Mouse (Mus musculus) limb, embryonic 11.5 days (tissue): Measurements from ENCODE around the gene Hcn2. TPM values are rescaled to one million over a fixed set of nuclear protein-coding genes. Genes with fewer than 3 reads are reported as not detected.

Experiments used
- ATAC-seq: fragments of 200-750 bp; cut with Nextera tagmentation; 2 replicates; pipeline ENCODE4 v1.8.0; 2017; ENCODE audit warnings: low read depth; ENCODE audit not compliant: insufficient number of reproducible peaks, low FRiP score, low TSS enrichment
- DNase-seq: peaks from one replicate; pipeline ENCODE4 v3.0.0-alpha.2; 2015; ENCODE audit warnings: low spot score
- H3K27ac ChIP-seq: fragments of 300-500 bp; sonication (generic); replicated peaks from 2 replicates; pipeline ENCODE4 v1.5.1; 2014; ENCODE audit warnings: low read depth, mild to moderate bottlenecking, low read length
- H3K27me3 ChIP-seq: fragments of 300-500 bp; sonication (generic); 2 replicates; pipeline ENCODE4 v1.6.1; 2014; ENCODE audit warnings: mild to moderate bottlenecking, low read length, mixed read lengths; ENCODE audit not compliant: control insufficient read depth, insufficient read depth
- H3K36me3 ChIP-seq: fragments of 300-500 bp; sonication (generic); 2 replicates; pipeline ENCODE4 v1.6.1; 2014; ENCODE audit warnings: mild to moderate bottlenecking, low read length, moderate library complexity, mixed read lengths; ENCODE audit not compliant: control insufficient read depth, insufficient read depth
- H3K4me1 ChIP-seq: fragments of 300-500 bp; sonication (generic); 2 replicates; pipeline ENCODE4 v1.6.1; 2014; ENCODE audit warnings: low read length, mixed read lengths; ENCODE audit not compliant: control insufficient read depth, insufficient read depth
- H3K4me2 ChIP-seq: fragments of 300-500 bp; sonication (generic); 2 replicates; pipeline ENCODE4 v1.6.1; 2014; ENCODE audit warnings: low read depth, mild to moderate bottlenecking, moderate library complexity; ENCODE audit not compliant: severe bottlenecking
- H3K4me3 ChIP-seq: fragments of 300-500 bp; sonication (generic); 2 replicates; pipeline ENCODE4 v1.5.1; 2014; ENCODE audit warnings: low read depth, low read length
- H3K9ac ChIP-seq: fragments of 300-500 bp; sonication (generic); 2 replicates; pipeline ENCODE4 v1.6.1; 2014; ENCODE audit warnings: mild to moderate bottlenecking, low read length
- H3K9me3 ChIP-seq: fragments of 300-500 bp; sonication (generic); 2 replicates; pipeline ENCODE4 v1.6.1; 2016; ENCODE audit warnings: low read length; ENCODE audit not compliant: control insufficient read depth
- WGBS: fragments of 180-500 bp; shearing (Covaris S2); extraction: QIAGEN DNeasy Blood & Tissue Kit; methylation state at CpG from one replicate; pipeline ENCODE4 v1.1.7; 2014; 5-methylcytosine and 5-hydroxymethylcytosine counted together
- polyA plus RNA-seq: library from polyadenylated mRNA; unstranded; fragments of >200 nt; fragmentation: Nextera tagmentation; extraction: Ambion mirVana; gene quantifications from 2 replicates; pipeline ENCODE4 v1.2.1, GENCODE M21; 2014

The Hcn2 gene
- polyA plus RNA-seq, 1 experiment from 2014 or later: not detected

GRCm38 (mm10) chr10:79764234-79764633, 47.8 kb downstream of the Hcn2 start:
- Histone ChIP-seq H3K4me2 (no peak overlapping the region), H3K27me3 (no peaks in the 10 kb centered on the region), H3K4me3 (no peak overlapping the region), H3K9me3 (no peaks in the 10 kb centered on the region), H3K9ac (no peak overlapping the region), H3K36me3 (peaks cover 26% of the 10 kb centered on the region), H3K27ac (no peak overlapping the region), H3K4me1 (peaks cover 14% of the 10 kb centered on the region)
- ATAC-seq (no peak), DNase-seq (no peak)
- WGBS: 78% methylated on average over 7 of the region's 7 CpGs

GRCm38 (mm10) chr10:79765228-79765745, 48.9 kb downstream of the Hcn2 start:
- H3K27me3 ChIP-seq: no peaks in the 10 kb centered on the region
- WGBS: 90% methylated on average over 2 of the region's 2 CpGs
- no peak overlapping the region for H3K27ac ChIP-seq
- peaks cover 14% of the 10 kb centered on the region for H3K4me1 ChIP-seq
- peaks cover 24% of the 10 kb centered on the region for H3K36me3 ChIP-seq
- no peak overlapping the region; the same call in 1 of the 2 replicates for H3K9ac ChIP-seq
- DNase-seq (no peak), ATAC-seq (no peak)
- H3K9me3 ChIP-seq: no peaks in the 10 kb centered on the region
- peak overlapping the region; percentile 90 for H3K4me2 ChIP-seq
- peak overlapping the region; percentile 87 for H3K4me3 ChIP-seq

GRCm38 (mm10) chr10:79766001-79766507, 49.6 kb downstream of the Hcn2 start:
- DNase-seq: no peak
- Histone ChIP-seq H3K4me2 (peak overlapping the region; percentile 90), H3K4me3 (peak overlapping the region; percentile 87), H3K27me3 (no peaks in the 10 kb centered on the region), H3K9ac (peak overlapping the region; percentile 95), H3K27ac (peak overlapping the region; percentile 90), H3K4me1 (peaks cover 14% of the 10 kb centered on the region), H3K36me3 (peaks cover 18% of the 10 kb centered on the region), H3K9me3 (no peaks in the 10 kb centered on the region)
- ATAC-seq: no peak; the same call in 1 of the 2 replicates
- WGBS: 9% methylated on average over 16 of the region's 16 CpGs

- H3K9me3 ChIP-seq: no peaks in the 10 kb centered on the region
- peak within 1 kb of the TSS; percentile 87 for H3K4me3 ChIP-seq
- DNase-seq: peak; percentile 100
- H3K9ac ChIP-seq: peak within 1 kb of the TSS; percentile 95
- peaks cover 14% of the 10 kb centered on the region for H3K4me1 ChIP-seq
- WGBS: under 1% methylated on average over 101 of the region's 101 CpGs
- H3K36me3 ChIP-seq: peaks cover 12% of the 10 kb centered on the region
- ATAC-seq: peak; percentile 92
- H3K27ac ChIP-seq: peak within 1 kb of the TSS; percentile 90
- H3K4me2 ChIP-seq: peak within 1 kb of the TSS; percentile 90
- no peaks in the 10 kb centered on the region for H3K27me3 ChIP-seq
Observed at GRCm38 (mm10) chr10:79766508-79767325, 50.3 kb downstream of the Hcn2 start, which contains the start of gene Rnf126. Gene Rnf126, minus strand, starts transcription at chr10:79766952.

- Histone ChIP-seq H3K9me3 (no peaks in the 10 kb centered on the region; the same call in 1 of the 2 replicates), H3K4me2 (peak overlapping the region; percentile 90), H3K9ac (0 out of 2 replicates have a peak overlapping the region, but pooled peaks have one; percentile 13), H3K27me3 (no peaks in the 10 kb centered on the region), H3K36me3 (peaks cover 3% of the 10 kb centered on the region), H3K27ac (peak overlapping the region; percentile 90), H3K4me3 (peak overlapping the region; percentile 87), H3K4me1 (peaks cover 14% of the 10 kb centered on the region)
- WGBS: 12% methylated on average over 40 of the region's 40 CpGs
- peak; percentile 92 for DNase-seq
- peak; percentile 82 for ATAC-seq
Observed at GRCm38 (mm10) chr10:79767372-79768244, 51.2 kb downstream of the Hcn2 start.

GRCm38 (mm10) chr10:79768400-79768799, 52.0 kb downstream of the Hcn2 start:
- Histone ChIP-seq H3K9ac (no peak overlapping the region), H3K4me1 (peaks cover 14% of the 10 kb centered on the region), H3K4me2 (no peak overlapping the region), H3K27me3 (no peaks in the 10 kb centered on the region), H3K9me3 (no peaks in the 10 kb centered on the region; the same call in 1 of the 2 replicates), H3K27ac (no peak overlapping the region), H3K4me3 (no peak overlapping the region), H3K36me3 (peaks cover 2% of the 10 kb centered on the region; the same call in 1 of the 2 replicates)
- DNase-seq: peak; percentile 91
- 2% methylated on average over 5 of the region's 5 CpGs for WGBS
- no peak for ATAC-seq

- Histone ChIP-seq H3K4me3 (no peak overlapping the region), H3K9me3 (no peaks in the 10 kb centered on the region; the same call in 1 of the 2 replicates), H3K9ac (no peak overlapping the region), H3K27me3 (no peaks in the 10 kb centered on the region), H3K27ac (no peak overlapping the region), H3K4me2 (no peak overlapping the region), H3K36me3 (no peaks in the 10 kb centered on the region), H3K4me1 (peaks cover 14% of the 10 kb centered on the region)
- no peak for ATAC-seq
- DNase-seq: no peak
- 34% methylated on average over 4 of the region's 4 CpGs for WGBS
Observed at GRCm38 (mm10) chr10:79769329-79769728, 52.9 kb downstream of the Hcn2 start.

- H3K36me3 ChIP-seq: no peaks in the 10 kb centered on the region
- H3K4me3 ChIP-seq: no peak overlapping the region
- ATAC-seq: no peak
- no peak overlapping the region for H3K9ac ChIP-seq
- H3K27me3 ChIP-seq: no peaks in the 10 kb centered on the region; the same call in 1 of the 2 replicates
- 82% methylated on average over 3 of the region's 3 CpGs for WGBS
- no peak overlapping the region for H3K27ac ChIP-seq
- no peaks in the 10 kb centered on the region; the same call in 1 of the 2 replicates for H3K9me3 ChIP-seq
- DNase-seq: no peak
- H3K4me1 ChIP-seq: 0 out of 2 replicates have a peak, but pooled peaks cover 3% of the 10 kb centered on the region
- no peak overlapping the region for H3K4me2 ChIP-seq
Observed at GRCm38 (mm10) chr10:79772320-79772719, 55.9 kb downstream of the Hcn2 start.
